Mouse (Mus musculus) small intestine, adult 10 weeks (tissue): ENCODE data around the gene Tekt4. TPM values are rescaled to one million over a fixed set of nuclear protein-coding genes. Genes with fewer than 3 reads are reported as not detected.

Source experiments
- polyA plus RNA-seq: library from polyadenylated mRNA; stranded (reverse); fragments of 350-450 nt; fragmentation: Illumina TruSeq; extraction: RNeasy Lipid Tissue Mini Kit (QIAGEN cat#74804); gene quantifications from one replicate; pipeline ENCODE4 v1.2.3, GENCODE M21; 2014; ENCODE audit warnings: low replicate concordance

Tekt4 gene
- not detected for polyA plus RNA-seq

GRCm38 (mm10) chr17:25454272-25454671, at the start of gene Tekt4:
Tekt4 (plus strand) TSS chr17:25454615.

GRCm38 (mm10) chr17:25433617-25434606, 20.5 kb upstream of the Tekt4 start, which contains the start of gene Cacna1h:
Cacna1h (minus strand) TSS chr17:25433783.

GRCm38 (mm10) chr17:25497013-25497412, 42.6 kb downstream of the Tekt4 start, which contains the start of gene Sstr5:
Sstr5 (minus strand) TSS chr17:25497288.

Other genes starting within 250 kb of the Tekt4 start
- 8.7 TPM for gene Gnptg, start 214.5 kb upstream of the Tekt4 start, polyA plus RNA-seq
- gene Tsr3, start 214.4 kb upstream of the Tekt4 start, polyA plus RNA-seq = 2.1 TPM
- 0.33 TPM for gene Baiap3, start 198.3 kb upstream of the Tekt4 start, polyA plus RNA-seq
- gene Ube2i, start 180.0 kb upstream of the Tekt4 start, polyA plus RNA-seq = 184 TPM
- not detected for gene Prss34, start 156.2 kb upstream of the Tekt4 start, polyA plus RNA-seq
- not detected for gene Prss28, start 146.0 kb upstream of the Tekt4 start, polyA plus RNA-seq
- gene Prss29, start 136.0 kb upstream of the Tekt4 start, polyA plus RNA-seq = not detected
- not detected for gene Tpsab1, start 109.1 kb upstream of the Tekt4 start, polyA plus RNA-seq
- gene Tpsb2, start 88.3 kb upstream of the Tekt4 start, polyA plus RNA-seq = not detected
- gene Tpsg1, start 85.3 kb upstream of the Tekt4 start, polyA plus RNA-seq = 1.7 TPM
- 0.78 TPM for gene Cacna1h, start 20.8 kb upstream of the Tekt4 start, polyA plus RNA-seq
- not detected for gene Sstr5, start 42.7 kb downstream of the Tekt4 start, polyA plus RNA-seq
- gene Sox8, start 116.1 kb downstream of the Tekt4 start, polyA plus RNA-seq = not detected
- gene Lmf1, start 124.5 kb downstream of the Tekt4 start, polyA plus RNA-seq = 0.15 TPM